Mouse (Mus musculus) bone marrow macrophage, adult 2 months (primary cell): ENCODE data around the gene Tubb5. TPM values are rescaled to one million over a fixed set of nuclear protein-coding genes. Genes with fewer than 3 reads are reported as not detected.

Experiments used
- H3K27ac ChIP-seq: 2 replicates; pipeline ENCODE4 v1.5.1; 2012; ENCODE audit warnings: low read depth, low read length; ENCODE audit not compliant: insufficient read depth
- H3K4me1 ChIP-seq: 2 replicates; pipeline ENCODE4 v1.6.1; 2012; ENCODE audit warnings: low read length; ENCODE audit not compliant: control insufficient read depth, insufficient read depth
- H3K4me3 ChIP-seq: 2 replicates; pipeline ENCODE4 v1.5.1; 2012; ENCODE audit warnings: mild to moderate bottlenecking, low read length, moderate library complexity; ENCODE audit not compliant: insufficient read depth
- CTCF ChIP-seq: IDR thresholded peaks from 2 replicates; pipeline ENCODE4 v1.5.1; 2012; ENCODE audit warnings: low read depth, mild to moderate bottlenecking, low read length, moderate library complexity
- POLR2A ChIP-seq: IDR thresholded peaks from 2 replicates; pipeline ENCODE4 v1.6.1; 2012; ENCODE audit warnings: mild to moderate bottlenecking, low read depth, low read length, borderline replicate concordance
- polyA plus RNA-seq: library from polyadenylated mRNA; stranded (reverse); fragments of >200 nt; gene quantifications from 2 replicates; pipeline ENCODE4 v1.2.4, GENCODE M21; 2012; ENCODE audit not compliant: missing spikeins, insufficient read depth, insufficient read length

Gene Tubb5
- polyA plus RNA-seq, 1 experiment: 519 TPM

DNA sequence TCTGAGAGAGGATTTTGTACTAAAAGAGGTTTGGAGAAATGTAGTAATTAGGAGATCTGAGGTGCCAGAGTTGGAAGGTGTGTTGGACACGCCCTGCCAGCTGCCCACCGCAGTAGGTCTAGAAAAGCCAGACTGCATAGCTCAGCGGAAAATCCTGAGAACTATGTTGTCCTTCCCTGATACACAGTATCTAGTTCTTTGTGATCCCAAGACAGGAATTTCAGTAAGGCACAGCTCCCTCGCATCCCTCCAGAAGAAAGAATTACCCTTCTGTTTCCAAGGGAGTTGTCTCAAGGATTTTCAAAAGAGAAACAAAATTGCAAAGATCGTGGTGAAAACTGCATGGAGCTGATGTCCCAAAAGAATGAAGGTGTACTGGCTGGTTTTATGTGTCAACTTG is 464 bp upstream of the Tubb5 start:
- peaks cover 23% of the 10 kb centered on the region for H3K4me1 ChIP-seq
- peak overlapping the region; percentile 41 for H3K27ac ChIP-seq
- H3K4me3 ChIP-seq: peak overlapping the region; percentile 38
- TF ChIP-seq POLR2A (no peak), CTCF (no peak)

DNA sequence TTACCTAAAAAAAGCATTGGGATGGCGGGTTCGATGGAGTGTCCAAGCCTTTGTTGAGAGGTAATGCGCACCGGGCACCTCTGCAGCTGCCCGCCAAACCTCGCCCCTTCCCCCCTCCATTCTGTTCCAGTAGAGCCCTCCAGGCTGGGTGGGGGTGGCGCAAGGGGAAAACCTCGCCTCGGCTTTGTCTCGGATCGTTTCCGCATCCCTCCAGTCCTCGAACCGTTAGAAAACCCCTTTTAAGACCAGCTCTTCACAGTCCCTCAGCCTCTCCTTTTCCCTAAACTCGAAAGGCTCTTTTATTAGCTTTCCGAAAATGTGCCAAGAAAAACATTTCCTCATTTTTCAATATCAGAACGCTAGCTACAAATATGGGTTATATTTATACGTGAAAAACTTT is 619 bp downstream of the Tubb5 start:
- H3K4me1 ChIP-seq: peaks cover 21% of the 10 kb centered on the region
- H3K27ac ChIP-seq: peak overlapping the region; percentile 83
- TF ChIP-seq POLR2A (0 out of 2 replicates have a peak, but pooled peaks have one; percentile 29), CTCF (no peak)

DNA sequence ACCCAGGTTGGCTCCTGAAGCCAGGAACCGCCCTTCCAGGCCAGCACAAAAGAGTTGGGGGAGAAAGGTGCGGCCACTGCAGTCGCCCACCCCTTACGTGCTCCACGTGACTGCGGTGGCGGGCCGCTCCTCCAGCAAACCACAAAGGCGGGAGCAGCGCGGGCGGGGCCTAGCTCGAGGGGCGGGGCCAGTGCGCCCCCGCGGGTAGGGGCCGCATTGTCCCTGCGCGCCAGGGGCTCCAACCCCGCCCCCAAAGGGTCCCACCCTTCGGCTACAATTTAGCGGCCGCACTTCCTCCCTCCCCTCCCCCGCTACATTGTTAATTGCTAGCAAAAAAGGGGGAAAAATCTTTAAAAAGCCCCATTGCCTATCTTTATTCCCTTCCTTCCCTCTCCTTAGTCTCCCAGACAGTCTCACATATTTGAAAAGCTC is 1.1 kb downstream of the Tubb5 start:
- Histone ChIP-seq H3K27ac (peak overlapping the region; percentile 84), H3K4me3 (peak overlapping the region; percentile 95), H3K4me1 (peaks cover 21% of the 10 kb centered on the region)
- no peak for TF ChIP-seq POLR2A
- no peak for TF ChIP-seq CTCF

More for the DNA sequence above, 619 bp downstream of the Tubb5 start:
- H3K4me3 ChIP-seq: peak overlapping the region; percentile 95

DNA sequence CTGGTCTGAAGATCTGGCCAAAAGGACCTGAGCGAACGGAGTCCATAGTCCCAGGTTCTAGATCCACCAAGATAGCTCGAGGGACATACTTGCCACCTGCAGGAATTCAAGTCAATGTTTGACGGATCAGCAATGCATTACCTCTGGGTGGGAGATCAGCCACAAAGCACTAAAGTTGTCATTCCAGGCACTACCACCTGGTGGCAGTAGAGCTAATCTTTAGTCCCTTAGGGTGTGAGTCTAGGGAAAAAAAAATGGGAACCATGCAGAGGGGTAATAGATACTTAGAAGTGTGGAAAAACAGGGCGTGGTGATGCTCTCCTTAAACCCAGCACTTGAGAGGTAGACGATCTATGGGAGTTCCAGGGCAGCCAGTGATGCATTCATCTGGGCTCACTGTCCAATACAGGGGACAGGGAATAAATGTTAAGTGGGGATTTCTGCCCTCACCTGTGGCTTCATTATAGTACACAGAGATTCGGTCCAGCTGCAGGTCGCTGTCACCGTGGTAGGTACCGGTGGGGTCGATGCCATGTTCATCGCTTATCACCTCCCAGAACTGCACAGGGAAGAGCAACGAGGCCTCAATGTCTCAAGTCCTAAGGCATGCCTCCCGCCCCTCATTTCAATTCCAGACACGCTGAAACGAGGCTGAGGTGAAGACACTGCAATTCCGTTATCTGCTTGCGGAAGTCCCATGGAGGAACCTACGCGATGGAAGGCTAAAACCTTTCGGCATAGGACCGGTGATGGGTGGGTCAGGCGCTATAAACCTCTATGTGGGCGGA is 1.7 kb downstream of the Tubb5 start:
- Histone ChIP-seq H3K4me3 (peak overlapping the region; percentile 95), H3K27ac (peak overlapping the region; percentile 84), H3K4me1 (peaks cover 21% of the 10 kb centered on the region)
- TF ChIP-seq CTCF (peak; percentile 41; the same call in 1 of the 2 replicates), POLR2A (no peak)

DNA sequence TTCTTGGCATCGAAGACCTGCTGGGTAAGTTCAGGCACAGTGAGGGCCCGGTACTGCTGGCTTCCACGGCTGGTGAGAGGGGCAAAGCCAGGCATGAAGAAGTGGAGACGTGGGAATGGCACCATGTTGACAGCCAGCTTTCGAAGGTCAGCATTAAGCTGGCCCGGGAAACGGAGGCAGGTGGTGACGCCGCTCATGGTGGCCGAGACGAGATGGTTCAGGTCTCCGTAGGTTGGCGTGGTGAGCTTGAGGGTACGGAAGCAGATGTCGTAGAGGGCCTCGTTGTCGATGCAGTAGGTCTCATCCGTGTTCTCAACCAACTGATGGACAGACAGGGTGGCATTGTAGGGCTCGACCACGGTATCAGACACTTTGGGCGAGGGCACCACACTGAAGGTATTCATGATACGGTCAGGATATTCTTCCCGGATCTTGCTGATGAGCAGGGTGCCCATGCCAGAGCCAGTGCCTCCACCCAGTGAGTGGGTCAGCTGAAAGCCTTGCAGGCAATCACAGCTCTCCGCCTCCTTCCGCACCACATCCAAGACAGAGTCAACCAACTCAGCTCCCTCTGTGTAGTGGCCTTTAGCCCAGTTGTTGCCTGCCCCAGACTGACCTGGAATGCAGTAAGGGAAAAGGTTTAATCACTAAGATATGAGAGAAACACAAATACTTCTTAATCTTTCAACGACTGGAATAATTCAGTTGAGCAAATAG is 2.5 kb downstream of the Tubb5 start:
- Histone ChIP-seq H3K27ac (no peak overlapping the region), H3K4me3 (peak overlapping the region; percentile 95), H3K4me1 (peaks cover 21% of the 10 kb centered on the region)
- TF ChIP-seq CTCF (no peak), POLR2A (no peak)

DNA sequence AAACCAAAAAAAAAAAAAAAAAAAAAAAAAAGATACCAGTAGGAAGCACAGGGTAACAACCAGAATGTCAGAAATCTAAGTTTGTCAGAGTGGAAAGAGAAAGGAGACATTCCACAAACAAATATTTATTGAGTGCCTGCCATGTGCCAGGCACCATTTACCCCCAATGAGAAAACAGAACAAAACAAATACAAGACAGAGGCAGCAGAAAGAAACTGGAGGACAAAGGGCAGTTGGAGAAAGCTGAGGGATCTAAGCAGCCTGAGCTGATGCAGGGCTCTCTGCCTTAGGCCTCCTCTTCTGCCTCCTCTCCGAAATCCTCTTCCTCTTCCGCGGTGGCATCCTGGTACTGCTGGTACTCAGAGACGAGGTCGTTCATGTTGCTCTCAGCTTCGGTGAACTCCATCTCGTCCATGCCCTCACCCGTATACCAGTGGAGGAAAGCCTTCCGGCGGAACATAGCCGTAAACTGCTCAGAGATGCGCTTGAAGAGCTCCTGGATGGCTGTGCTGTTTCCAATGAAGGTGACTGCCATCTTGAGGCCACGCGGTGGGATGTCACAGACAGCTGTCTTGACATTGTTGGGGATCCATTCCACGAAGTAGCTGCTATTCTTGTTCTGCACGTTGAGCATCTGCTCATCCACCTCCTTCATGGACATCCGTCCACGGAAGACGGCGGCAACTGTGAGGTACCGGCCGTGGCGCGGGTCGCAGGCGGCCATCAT is 3.2 kb downstream of the Tubb5 start:
- no peak overlapping the region for H3K27ac ChIP-seq
- peaks cover 21% of the 10 kb centered on the region for H3K4me1 ChIP-seq
- TF ChIP-seq CTCF (no peak; the same call in 1 of the 2 replicates), POLR2A (no peak)
- peak overlapping the region; percentile 95 for H3K4me3 ChIP-seq

DNA sequence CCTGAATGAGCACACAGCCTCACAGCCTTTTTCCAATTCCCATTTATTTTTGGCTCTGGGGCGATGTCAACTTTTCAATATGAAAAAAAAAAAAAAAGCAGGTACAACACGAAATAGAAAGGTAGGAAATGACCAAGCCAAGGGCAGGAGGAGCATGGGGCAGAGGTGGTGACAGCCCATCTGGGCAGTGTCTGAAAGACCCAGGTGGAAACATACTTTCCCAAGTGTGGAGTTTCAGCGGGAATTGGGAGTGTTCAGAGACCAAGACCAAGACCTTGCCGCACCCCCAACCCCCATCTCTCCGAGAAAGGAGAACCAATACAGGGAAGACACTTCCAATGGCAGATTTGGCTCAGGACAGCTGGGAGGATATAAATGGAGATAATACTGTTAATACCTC is 4.2 kb downstream of the Tubb5 start:
- TF ChIP-seq CTCF (no peak), POLR2A (no peak)
- Histone ChIP-seq H3K27ac (no peak overlapping the region), H3K4me3 (no peak overlapping the region), H3K4me1 (peaks cover 14% of the 10 kb centered on the region)

DNA sequence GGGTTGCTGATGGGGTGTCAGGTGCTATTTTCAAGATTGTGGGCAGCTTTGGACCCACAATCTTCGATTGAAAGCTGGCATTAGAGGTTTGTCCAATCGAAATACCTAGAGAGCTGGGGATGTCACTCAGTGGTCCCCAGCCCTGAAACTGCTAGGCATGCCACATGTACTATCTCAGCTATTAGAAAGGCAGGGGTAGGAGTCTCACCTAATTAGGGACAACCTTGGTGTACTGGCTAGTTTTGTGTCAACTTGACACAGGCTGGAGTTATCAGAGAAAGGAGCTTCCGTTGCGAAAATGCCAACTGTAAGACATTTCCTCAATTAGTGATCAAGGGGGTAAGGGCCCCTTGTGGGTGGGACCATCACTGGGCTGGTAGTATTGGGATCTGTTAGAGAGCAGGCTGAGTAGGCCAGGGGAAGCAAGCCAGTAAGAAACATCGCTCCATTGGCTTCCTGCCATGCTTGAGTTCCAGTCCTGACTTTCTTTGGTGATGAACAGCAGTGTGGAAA is 4.8 kb downstream of the Tubb5 start:
- TF ChIP-seq CTCF: no peak
- no peak for TF ChIP-seq POLR2A
- Histone ChIP-seq H3K4me1 (peaks cover 14% of the 10 kb centered on the region), H3K4me3 (no peak overlapping the region), H3K27ac (no peak overlapping the region)

DNA sequence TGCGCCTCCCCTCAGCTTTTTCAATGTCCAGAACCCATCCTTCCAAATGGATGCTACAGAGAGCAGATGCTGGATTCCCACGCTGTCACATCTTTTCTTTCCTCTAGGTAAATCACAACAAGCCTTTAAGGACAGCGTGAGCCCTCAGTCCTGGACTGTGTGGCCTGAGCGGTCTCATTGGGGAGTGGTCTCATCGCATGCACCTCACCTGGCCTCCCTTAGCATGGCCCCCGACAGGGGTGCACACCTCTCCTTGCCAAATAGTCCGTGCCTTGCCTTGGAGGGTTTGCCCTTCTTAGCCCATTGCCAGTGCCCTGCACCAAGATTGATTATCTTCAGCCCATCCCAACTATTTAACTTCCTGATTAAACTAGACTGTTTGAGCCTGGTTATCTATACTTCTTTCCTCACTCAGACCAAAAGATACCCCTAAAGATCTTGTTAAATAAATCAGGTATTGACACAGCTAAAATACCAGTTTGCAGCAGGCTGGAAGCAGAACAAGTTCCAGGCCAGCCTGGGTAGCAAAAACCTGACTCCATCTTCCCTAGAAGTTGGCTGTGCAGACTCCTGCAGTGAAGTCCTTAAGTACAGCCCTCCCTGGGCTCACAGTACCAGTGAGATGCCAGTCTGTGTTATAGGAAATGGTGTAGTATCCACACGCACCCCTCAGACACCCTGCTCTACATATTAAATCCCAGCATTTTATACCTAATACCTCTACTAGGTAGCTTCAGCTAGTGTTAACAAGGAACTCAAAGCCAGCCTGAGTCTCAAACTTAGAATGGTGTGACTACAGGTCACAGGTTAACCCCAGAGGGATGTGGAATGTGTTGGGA is 5.5 kb downstream of the Tubb5 start:
- no peak for TF ChIP-seq POLR2A
- no peak for TF ChIP-seq CTCF
- no peak overlapping the region for H3K27ac ChIP-seq

More for the DNA sequence above, 5.5 kb downstream of the Tubb5 start:
- Histone ChIP-seq H3K4me3 (no peak overlapping the region), H3K4me1 (peaks cover 14% of the 10 kb centered on the region)
